Mouse (Mus musculus): ENCODE measurements around the gene Qprt.
"Not testable (repeated sequence)": the region's sequence is repeated elsewhere in the genome, so short reads cannot be mapped to it uniquely, and the experiment has no call there.

Gene Qprt

GRCm38 (mm10) chr7:127093914-127094313, 28.1 kb downstream of the Qprt start:
- DNase-seq, result no peak

- no peak for DNase-seq
Measured at GRCm38 (mm10) chr7:127091114-127091896, 30.7 kb downstream of the Qprt start, which contains the start of gene AI467606. Gene AI467606 (plus strand): TSS chr7:127091359.

DNA sequence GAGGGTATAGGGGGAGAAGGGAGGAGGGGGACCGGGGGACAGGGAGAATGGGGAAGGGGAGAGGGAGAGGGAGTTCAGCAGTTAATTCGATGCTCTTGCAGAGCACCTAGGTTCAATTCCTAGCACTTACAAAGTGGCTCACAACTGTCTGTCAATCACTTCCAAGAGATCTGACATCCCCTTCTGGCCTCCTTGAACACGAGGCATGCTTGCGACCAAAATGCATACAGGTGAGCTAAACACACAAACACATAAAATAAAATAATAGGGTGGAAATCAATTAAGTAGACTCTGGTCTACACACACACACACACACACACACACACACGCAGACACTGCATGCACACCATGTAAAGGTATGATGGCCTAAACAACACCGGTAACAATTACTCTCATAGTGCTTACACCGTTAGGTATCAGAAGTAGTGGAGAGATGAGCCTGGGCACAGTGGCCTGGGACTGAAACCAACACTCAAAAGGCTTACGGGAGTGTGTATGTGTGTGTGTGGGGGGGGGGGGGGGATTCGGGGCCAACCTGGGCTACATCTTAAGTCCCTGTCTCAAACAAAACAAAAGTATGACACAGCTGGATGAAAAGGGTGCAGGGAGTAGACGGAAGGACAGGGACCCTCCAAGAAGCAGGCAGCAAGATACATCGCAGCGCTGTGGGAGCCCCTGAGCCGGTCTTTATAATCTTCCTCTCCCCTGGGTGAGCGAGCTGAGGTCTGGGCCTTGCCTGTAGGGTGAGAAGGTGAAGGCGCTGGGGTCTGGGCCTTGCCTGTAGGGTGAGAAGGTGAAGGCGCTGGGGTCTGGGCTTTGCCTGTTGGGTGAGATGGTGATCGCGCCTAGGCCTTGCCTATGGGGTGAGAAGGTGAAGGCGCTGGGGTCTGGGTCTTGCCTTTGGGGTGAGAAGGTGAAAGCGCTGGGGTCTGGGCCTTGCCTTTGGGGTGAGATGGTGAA, 31.6 kb downstream of the Qprt start:
- no peak for DNase-seq

GRCm38 (mm10) chr7:127088901-127089845, 32.9 kb downstream of the Qprt start:
- DNase-seq, result no peak

- DNase-seq, result no peak
Measured at GRCm38 (mm10) chr7:127088083-127088482, 33.9 kb downstream of the Qprt start.

DNA sequence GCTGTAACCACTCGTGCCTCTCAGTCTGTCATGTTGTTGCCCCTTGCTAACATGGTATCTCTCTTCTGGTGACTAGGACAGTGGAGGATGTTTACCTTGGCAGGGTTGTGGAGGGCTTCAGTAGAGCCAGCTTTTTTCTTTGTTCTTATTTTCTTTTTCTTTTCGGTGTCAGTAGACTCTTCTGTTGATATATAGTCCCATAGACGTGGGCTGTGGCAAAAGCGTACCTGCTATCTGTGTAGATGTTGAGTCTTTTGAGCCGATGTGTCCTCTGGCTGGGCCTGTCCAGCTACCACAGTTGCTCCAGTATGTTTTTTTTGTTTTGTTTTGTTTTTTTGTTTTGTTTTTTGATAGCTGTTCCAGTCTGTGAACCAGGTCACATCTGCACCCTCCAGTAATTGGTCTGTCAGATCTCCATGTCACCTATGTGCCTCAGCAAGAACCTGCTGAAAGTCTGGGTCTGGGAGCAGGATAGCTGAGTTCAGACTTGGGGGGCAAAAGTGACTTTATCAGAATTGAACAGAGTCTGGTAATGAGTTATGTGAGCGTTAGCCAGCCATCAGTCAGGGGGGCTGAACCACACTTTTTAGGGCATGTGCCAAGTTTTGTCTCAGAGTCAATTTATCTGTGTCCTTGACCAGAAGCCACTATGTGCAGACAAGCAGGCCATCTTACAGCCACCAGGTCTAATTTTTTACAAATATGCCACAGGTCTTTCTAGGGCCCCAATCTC, 34.6 kb downstream of the Qprt start, which contains the start of gene Zg16:
Zg16 (minus strand) TSS at position 51 of the 733 bp plus-strand sequence.
- DNase-seq, result not testable (repeated sequence)

- not testable (repeated sequence) for DNase-seq
Measured at GRCm38 (mm10) chr7:127085751-127086150, 36.3 kb downstream of the Qprt start.

DNA sequence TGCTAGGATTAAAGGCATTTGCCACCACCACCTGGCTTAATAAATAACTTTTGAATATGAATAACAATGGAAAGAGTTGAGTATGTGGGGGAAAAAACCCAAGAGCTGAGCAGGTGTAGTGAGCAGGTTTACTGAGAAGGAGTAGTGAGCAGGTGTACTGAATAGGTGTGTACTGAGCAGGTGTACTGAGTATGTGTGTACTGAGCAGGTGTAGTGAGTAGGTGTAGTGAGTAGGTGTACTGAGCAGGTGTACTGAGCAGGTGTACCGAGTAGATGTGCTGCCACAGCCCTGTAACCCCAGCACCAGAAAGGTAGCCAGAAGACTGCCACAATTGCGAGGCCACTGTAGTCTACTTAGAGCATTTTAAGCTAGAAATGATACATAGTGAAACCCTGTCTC, 37.2 kb downstream of the Qprt start:
- no peak for DNase-seq

DNA sequence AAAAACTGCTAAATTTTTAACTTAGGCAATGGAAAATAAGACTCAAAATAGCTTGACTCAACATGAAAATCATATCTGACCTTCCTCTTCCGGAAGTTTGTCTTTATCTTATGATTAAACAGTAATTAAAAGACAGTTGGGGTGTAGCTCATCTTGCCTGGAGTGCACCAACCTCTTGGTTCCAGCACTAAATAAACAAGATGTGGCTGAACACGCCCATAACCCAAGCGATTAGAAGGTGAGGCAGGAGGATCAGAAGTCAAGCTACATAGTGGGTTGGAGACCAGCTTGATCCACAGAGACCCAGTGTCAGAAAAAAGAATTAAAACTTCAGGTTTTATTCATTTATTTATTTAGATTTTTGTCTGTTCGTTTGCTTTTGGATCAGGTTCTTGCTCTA, 38.3 kb downstream of the Qprt start:
- no peak for DNase-seq

DNA sequence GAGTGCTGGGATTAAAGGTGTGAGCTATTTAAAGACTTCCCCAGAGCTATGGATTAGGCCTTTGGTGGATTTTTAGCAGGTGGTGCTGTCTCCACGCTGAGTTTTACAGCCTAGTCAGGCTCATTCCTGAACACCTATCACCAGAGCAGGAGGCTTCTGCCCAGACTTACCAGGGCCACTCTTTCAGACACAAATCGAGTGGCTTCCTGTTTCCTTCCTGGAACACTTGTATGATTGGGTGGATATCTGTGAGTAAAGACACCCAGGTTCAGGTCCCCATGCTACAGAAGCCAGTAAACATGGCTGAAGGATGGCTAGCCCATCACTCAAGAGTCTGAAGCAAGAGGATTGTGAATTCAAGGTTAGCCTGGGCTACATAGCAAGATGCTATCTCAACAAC, 39.0 kb downstream of the Qprt start:
- DNase-seq, result no peak

GRCm38 (mm10) chr7:127082271-127082670, 39.8 kb downstream of the Qprt start:
- DNase-seq, result no peak

DNA sequence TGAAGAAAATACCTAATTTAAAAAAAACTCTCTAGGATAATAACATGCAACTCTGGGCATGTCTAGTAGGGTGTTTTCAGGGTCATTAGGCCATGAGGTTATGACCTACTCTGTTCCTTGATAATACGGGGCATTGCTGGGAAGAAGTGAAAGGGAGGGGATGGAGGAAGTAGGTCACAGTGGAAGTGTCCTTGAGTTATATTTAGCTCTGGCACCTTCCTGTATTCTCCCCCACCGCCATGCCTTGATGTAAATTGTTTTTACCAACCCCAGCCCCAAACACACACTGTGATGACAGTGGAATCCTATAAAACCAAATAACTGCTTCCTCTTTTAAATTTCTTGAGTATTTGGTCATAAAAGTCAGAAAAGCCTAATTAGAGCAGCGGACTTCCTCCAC, 42.0 kb downstream of the Qprt start:
- DNase-seq, result no peak

DNA sequence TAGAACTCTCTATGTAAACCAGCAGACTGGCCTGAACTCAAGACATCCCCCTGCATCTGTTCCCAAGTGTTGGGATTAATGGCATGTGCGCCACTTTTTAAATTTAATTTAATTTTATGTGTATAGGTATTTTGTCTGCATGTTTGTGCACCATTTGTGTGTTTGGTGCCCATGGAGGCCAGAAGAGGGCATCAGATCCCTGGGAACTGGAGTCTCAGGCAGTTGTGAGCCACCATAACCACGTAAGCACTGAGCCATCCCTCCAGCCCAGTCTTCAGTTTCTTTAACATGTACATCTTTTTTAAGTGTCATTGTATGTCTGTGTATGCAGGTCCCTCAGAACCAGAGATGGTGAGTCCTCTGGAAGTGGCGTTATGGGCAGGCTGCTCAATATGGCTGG, 44.3 kb downstream of the Qprt start:
- no peak for DNase-seq

GRCm38 (mm10) chr7:127076188-127076587, 45.8 kb downstream of the Qprt start:
- no peak for DNase-seq

- DNase-seq, result no peak
Measured at GRCm38 (mm10) chr7:127073221-127073620, 48.8 kb downstream of the Qprt start.

DNA sequence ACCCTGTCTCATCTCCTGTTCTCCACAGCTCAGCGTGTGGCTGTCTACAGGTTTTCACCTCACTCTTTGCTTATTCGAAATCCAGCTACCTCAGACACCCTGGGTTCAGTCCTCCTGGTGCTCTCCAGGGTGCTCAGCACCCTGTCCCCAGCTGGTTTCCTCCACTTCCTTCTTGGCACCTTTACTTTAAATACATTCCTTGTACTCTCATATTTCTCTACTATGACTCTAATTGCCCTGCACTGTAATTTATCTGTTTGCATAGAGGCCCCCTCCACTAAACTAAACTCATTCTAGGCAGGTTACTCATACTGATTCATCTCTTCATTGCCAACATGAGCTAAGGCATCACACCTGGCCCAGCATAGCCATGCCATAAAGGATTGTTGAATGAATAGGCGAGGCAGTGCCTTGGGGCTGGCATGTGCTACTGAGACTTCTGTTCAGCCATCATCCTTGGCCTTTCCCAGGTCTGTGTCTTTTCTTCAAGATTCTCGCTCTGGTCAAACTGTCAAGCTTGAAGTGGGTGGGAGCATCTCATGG, 51.1 kb downstream of the Qprt start:
- DNase-seq, result no peak

- DNase-seq, result no peak
Measured at GRCm38 (mm10) chr7:127066317-127066716, 55.7 kb downstream of the Qprt start.

GRCm38 (mm10) chr7:127065538-127065937, 56.5 kb downstream of the Qprt start:
- DNase-seq, result no peak
